Mouse (Mus musculus) spleen, postnatal 14 days (tissue): Measurements from ENCODE around the gene Pappa2.

Experiments
- DNase-seq, 2 experiments: peaks; one replicate each; pipeline ENCODE4 v3.0.0; 2021 to 2022; ENCODE audit warnings: low spot score in 2 of 2

Gene Pappa2

GRCm38 (mm10) chr1:158910661-158911060 lies 69.6 kb downstream of the Pappa2 start:
- no peak for DNase-seq

GRCm38 (mm10) chr1:158897339-158897738 lies 83.0 kb downstream of the Pappa2 start:
- DNase-seq: no peak

GRCm38 (mm10) chr1:158894441-158894840 lies 85.8 kb downstream of the Pappa2 start:
- no peak for DNase-seq

- no peak for DNase-seq
These were observed 104.8 kb downstream of the Pappa2 start for GRCm38 (mm10) chr1:158875487-158875886.

- no peak for DNase-seq
These were observed 105.7 kb downstream of the Pappa2 start for GRCm38 (mm10) chr1:158874552-158875077.

GRCm38 (mm10) chr1:158873631-158874030 lies 106.7 kb downstream of the Pappa2 start:
- DNase-seq: no peak

- DNase-seq: no peak
These were observed 108.9 kb downstream of the Pappa2 start for GRCm38 (mm10) chr1:158871401-158871800.

GRCm38 (mm10) chr1:158860190-158860589 lies 120.1 kb downstream of the Pappa2 start:
- no peak for DNase-seq

- DNase-seq: no peak
These were observed 126.1 kb downstream of the Pappa2 start for GRCm38 (mm10) chr1:158853936-158854882.

GRCm38 (mm10) chr1:158852836-158853567 lies 127.3 kb downstream of the Pappa2 start:
- DNase-seq: no peak

- no peak for DNase-seq
These were observed 129.8 kb downstream of the Pappa2 start for GRCm38 (mm10) chr1:158850459-158850858.

- DNase-seq: no peak
These were observed 135.7 kb downstream of the Pappa2 start for GRCm38 (mm10) chr1:158844604-158845003.

- DNase-seq: no peak
These were observed 143.1 kb downstream of the Pappa2 start for GRCm38 (mm10) chr1:158837151-158837550.

- no peak for DNase-seq
These were observed 150.1 kb downstream of the Pappa2 start for GRCm38 (mm10) chr1:158830152-158830551.

- DNase-seq: no peak
These were observed 152.4 kb downstream of the Pappa2 start for GRCm38 (mm10) chr1:158827931-158828330.

GRCm38 (mm10) chr1:158819676-158820075 lies 160.6 kb downstream of the Pappa2 start:
- no peak for DNase-seq

GRCm38 (mm10) chr1:158816479-158816878 lies 163.8 kb downstream of the Pappa2 start:
- DNase-seq: no peak

- no peak for DNase-seq
These were observed 168.4 kb downstream of the Pappa2 start for GRCm38 (mm10) chr1:158811887-158812286.

- DNase-seq: no peak
These were observed 204.8 kb downstream of the Pappa2 start for GRCm38 (mm10) chr1:158775486-158775885.

- DNase-seq: no peak
These were observed 207.2 kb downstream of the Pappa2 start for GRCm38 (mm10) chr1:158773102-158773501.

GRCm38 (mm10) chr1:158770756-158771155 lies 209.5 kb downstream of the Pappa2 start:
- no peak for DNase-seq

- no peak for DNase-seq
These were observed 210.1 kb downstream of the Pappa2 start for GRCm38 (mm10) chr1:158770036-158770655.
